Mouse (Mus musculus) midbrain, embryonic 15.5 days (tissue): ENCODE results near the gene Ccdc153. TPM values are rescaled to one million over a fixed set of nuclear protein-coding genes. Genes with fewer than 3 reads are reported as not detected.
A peak's percentile ranks its signal among the peaks of the same experiment; 100 is the strongest.

Source experiments
- ATAC-seq: fragments of 200-750 bp; cut with Nextera tagmentation; replicated peaks from 2 replicates; pipeline ENCODE4 v1.8.0; 2017; ENCODE audit warnings: moderate TSS enrichment
- H3K27ac ChIP-seq: fragments of 300-500 bp; sonication (generic); 2 replicates; pipeline ENCODE4 v1.5.1; 2015; ENCODE audit warnings: mild to moderate bottlenecking, inconsistent platforms
- H3K27me3 ChIP-seq: fragments of 300-500 bp; sonication (generic); replicated peaks from 2 replicates; pipeline ENCODE4 v1.6.1; 2015; ENCODE audit warnings: inconsistent platforms
- H3K36me3 ChIP-seq: fragments of 300-500 bp; sonication (generic); replicated peaks from 2 replicates; pipeline ENCODE4 v1.6.1; 2015; ENCODE audit warnings: inconsistent platforms
- H3K4me1 ChIP-seq: fragments of 300-500 bp; sonication (generic); 2 replicates; pipeline ENCODE4 v1.6.1; 2015; ENCODE audit warnings: inconsistent platforms
- H3K4me2 ChIP-seq: fragments of 300-500 bp; sonication (generic); 2 replicates; pipeline ENCODE4 v1.6.1; 2015; ENCODE audit warnings: inconsistent platforms, mild to moderate bottlenecking, moderate library complexity
- H3K4me3 ChIP-seq: fragments of 300-500 bp; sonication (generic); 2 replicates; pipeline ENCODE4 v1.5.1; 2015; ENCODE audit warnings: mild to moderate bottlenecking, inconsistent platforms
- H3K9ac ChIP-seq: fragments of 300-500 bp; sonication (generic); 2 replicates; pipeline ENCODE4 v1.6.1; 2015; ENCODE audit warnings: mild to moderate bottlenecking, inconsistent platforms
- H3K9me3 ChIP-seq: fragments of 300-500 bp; sonication (generic); 2 replicates; pipeline ENCODE4 v1.6.1; 2016; ENCODE audit warnings: inconsistent platforms
- WGBS: fragments of 180-500 bp; shearing (Covaris S2); methylation state at CpG from one replicate; pipeline ENCODE4 v1.1.7; 2015; ENCODE audit warnings: mixed read lengths; 5-methylcytosine and 5-hydroxymethylcytosine counted together
- polyA plus RNA-seq: library from polyadenylated mRNA; unstranded; fragments of >200 nt; fragmentation: Nextera tagmentation; extraction: Ambion mirVana; gene quantifications from 2 replicates; pipeline ENCODE4 v1.2.1, GENCODE M21; 2015

Gene Ccdc153
- polyA plus RNA-seq, 1 experiment from 2014 or later: not detected

DNA sequence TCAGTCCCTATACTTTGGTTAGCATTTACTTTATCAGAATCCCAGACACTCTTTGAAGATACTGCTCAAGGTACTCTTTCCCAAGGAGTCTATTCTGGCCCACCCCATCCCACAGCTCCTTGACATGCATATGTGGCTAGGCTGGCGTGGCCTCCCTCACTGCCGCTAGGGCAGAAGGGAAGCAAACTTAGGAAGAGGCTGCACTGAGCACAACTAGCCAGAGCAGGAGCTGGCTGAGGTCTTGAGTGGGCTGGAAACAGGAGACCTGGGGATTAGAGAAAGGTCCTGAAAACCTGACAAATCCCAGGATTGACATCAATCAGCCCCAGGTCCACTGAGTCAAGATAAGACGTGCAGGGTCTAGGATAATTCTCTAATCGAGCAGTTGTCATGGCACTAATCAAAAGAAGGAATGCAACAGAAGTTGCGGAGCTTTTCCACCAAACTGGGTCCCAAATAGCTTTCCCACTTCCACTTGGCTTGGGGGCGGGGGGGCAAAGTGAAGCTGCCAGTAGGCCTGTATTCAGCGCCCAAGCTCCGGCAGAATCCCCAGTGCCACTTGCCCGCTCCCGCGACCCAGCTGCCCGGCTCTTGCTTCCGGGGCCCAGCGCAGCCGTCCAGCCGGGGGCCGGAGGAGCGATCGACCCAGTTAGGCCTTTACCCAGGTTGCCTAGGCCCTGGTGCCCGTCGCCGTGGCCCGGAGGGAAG is 27.0 kb downstream of the Ccdc153 start:
- 5% methylated on average over 23 of the region's 23 CpGs for WGBS
- Histone ChIP-seq H3K9me3 (no peaks in the 10 kb centered on the region), H3K4me3 (peak overlapping the region; percentile 36), H3K9ac (peak overlapping the region; percentile 39), H3K4me1 (peaks cover 38% of the 10 kb centered on the region), H3K27me3 (no peaks in the 10 kb centered on the region), H3K36me3 (no peaks in the 10 kb centered on the region), H3K4me2 (peak overlapping the region; percentile 57), H3K27ac (peak overlapping the region; percentile 71)
- peak; percentile 17; the same call in 1 of the 2 replicates for ATAC-seq

- Histone ChIP-seq H3K27me3 (no peaks in the 10 kb centered on the region), H3K4me3 (peak overlapping the region; percentile 36), H3K9me3 (no peaks in the 10 kb centered on the region), H3K36me3 (no peaks in the 10 kb centered on the region), H3K9ac (peak overlapping the region; percentile 39), H3K4me2 (peak overlapping the region; percentile 57), H3K4me1 (peaks cover 38% of the 10 kb centered on the region), H3K27ac (peak overlapping the region; percentile 71)
- 5% methylated on average over 28 of the region's 28 CpGs for WGBS
- peak; percentile 62 for ATAC-seq
Observed at GRCm38 (mm10) chr9:44268027-44268360, 27.5 kb downstream of the Ccdc153 start.

DNA sequence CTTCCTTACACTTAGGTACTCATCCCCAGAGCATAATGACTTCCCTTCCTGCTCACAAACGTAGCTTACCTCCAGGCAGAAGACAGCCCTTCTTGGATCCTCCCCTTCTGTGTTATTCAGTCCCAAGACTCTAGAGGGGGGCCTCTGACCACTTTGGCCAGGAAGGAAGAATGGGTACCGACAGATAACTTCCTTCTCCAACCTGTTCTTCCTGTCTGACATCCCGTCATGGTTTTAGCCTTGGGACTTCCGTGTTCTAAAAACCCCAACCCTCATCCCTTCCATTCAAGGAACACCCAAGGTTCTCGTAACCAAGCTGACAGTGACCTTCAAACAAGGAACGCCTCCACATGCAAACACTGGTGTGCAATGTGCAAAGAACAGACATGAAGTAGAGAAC is 28.0 kb downstream of the Ccdc153 start, which contains the start of gene Nlrx1:
TSS of gene Nlrx1 (minus strand) at position 168 of the 400 bp plus-strand sequence.
- H3K4me1 ChIP-seq: peaks cover 38% of the 10 kb centered on the region
- H3K4me2 ChIP-seq: peak within 1 kb of the TSS; percentile 57
- peak within 1 kb of the TSS; percentile 71 for H3K27ac ChIP-seq
- peaks cover 2% of the 10 kb centered on the region; the same call in 1 of the 2 replicates for H3K36me3 ChIP-seq
- H3K27me3 ChIP-seq: no peaks in the 10 kb centered on the region
- H3K4me3 ChIP-seq: peak within 1 kb of the TSS; percentile 36
- peak within 1 kb of the TSS; percentile 39 for H3K9ac ChIP-seq
- WGBS: 90% methylated on average over 6 of the region's 6 CpGs
- H3K9me3 ChIP-seq: no peaks in the 10 kb centered on the region
- ATAC-seq: no peak

GRCm38 (mm10) chr9:44269077-44269476 is 28.6 kb downstream of the Ccdc153 start:
- WGBS: 85% methylated on average over 3 of the region's 3 CpGs
- ATAC-seq: no peak
- H3K9ac ChIP-seq: no peak overlapping the region
- peaks cover 7% of the 10 kb centered on the region for H3K36me3 ChIP-seq
- no peaks in the 10 kb centered on the region for H3K9me3 ChIP-seq
- no peak overlapping the region for H3K4me2 ChIP-seq
- H3K4me3 ChIP-seq: no peak overlapping the region
- H3K4me1 ChIP-seq: peaks cover 38% of the 10 kb centered on the region
- H3K27ac ChIP-seq: no peak overlapping the region
- H3K27me3 ChIP-seq: no peaks in the 10 kb centered on the region

GRCm38 (mm10) chr9:44269973-44270372 is 29.5 kb downstream of the Ccdc153 start:
- no peak overlapping the region for H3K9ac ChIP-seq
- no peaks in the 10 kb centered on the region for H3K9me3 ChIP-seq
- ATAC-seq: no peak
- 87% methylated on average over 4 of the region's 4 CpGs for WGBS
- H3K27ac ChIP-seq: no peak overlapping the region
- H3K4me3 ChIP-seq: no peak overlapping the region
- H3K4me1 ChIP-seq: peaks cover 29% of the 10 kb centered on the region
- H3K27me3 ChIP-seq: no peaks in the 10 kb centered on the region
- H3K36me3 ChIP-seq: peaks cover 13% of the 10 kb centered on the region
- no peak overlapping the region for H3K4me2 ChIP-seq

DNA sequence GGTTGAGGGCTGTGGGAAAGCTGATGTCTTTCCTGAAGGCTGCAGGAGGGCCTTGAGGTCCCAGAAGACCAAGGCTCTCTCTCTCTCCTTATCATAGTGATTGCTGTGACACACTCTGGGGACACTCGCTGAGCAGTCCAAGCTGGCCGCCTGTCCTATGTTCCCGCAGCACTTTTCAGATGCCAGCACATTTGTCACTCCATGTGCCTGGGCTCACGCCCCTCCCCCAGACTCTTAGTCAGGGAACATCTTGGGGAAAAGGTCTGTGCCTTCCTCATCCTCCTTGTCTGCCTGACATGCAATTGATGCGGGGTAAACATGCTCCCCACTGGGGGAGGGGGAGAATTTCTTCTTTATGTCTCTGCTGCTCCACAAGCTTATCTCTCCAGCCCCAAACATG is 42.7 kb downstream of the Ccdc153 start:
- Histone ChIP-seq H3K9ac (no peak overlapping the region), H3K4me1 (peaks cover 16% of the 10 kb centered on the region), H3K4me2 (no peak overlapping the region), H3K36me3 (peaks cover 16% of the 10 kb centered on the region), H3K4me3 (no peak overlapping the region), H3K9me3 (no peaks in the 10 kb centered on the region), H3K27me3 (no peaks in the 10 kb centered on the region), H3K27ac (no peak overlapping the region)
- ATAC-seq: no peak
- whole genome bisulfite sequencing: 76% methylated on average over 5 of the region's 5 CpGs

DNA sequence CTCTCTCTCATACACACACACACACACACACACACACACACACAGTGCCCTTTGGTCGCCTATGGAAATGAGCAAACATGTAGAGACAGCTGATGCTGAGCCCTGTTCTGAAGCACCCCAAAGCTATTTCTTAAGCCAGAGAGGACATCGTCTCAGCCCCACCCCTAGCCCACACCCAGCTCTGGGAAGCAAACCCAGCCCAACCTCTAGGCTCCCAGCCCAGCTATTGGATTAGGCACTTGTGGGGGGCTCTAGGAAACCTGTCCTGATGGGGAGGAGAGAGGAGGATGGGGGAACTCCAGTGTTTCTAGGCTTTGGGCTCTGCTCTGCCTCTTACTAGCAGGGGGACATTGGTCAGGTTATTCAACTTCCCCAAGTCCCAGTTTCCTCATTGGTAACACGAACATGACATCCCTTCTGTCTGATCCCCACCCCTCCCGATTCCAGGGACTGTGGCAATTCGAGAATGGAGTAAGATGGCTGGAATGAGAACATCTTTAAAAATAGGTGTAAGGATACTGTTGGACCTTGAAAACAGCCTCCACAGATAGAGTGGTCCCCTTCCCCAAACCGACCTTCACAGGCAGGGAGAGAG is 45.9 kb downstream of the Ccdc153 start:
- peaks cover 29% of the 10 kb centered on the region for H3K4me1 ChIP-seq
- peak overlapping the region; percentile 85 for H3K4me3 ChIP-seq
- H3K27ac ChIP-seq: no peak overlapping the region
- WGBS: 11% methylated on average over 6 of the region's 6 CpGs
- peak overlapping the region; percentile 33 for H3K9ac ChIP-seq
- no peak for ATAC-seq
- H3K36me3 ChIP-seq: peaks cover 10% of the 10 kb centered on the region
- H3K4me2 ChIP-seq: peak overlapping the region; percentile 96
- H3K27me3 ChIP-seq: no peaks in the 10 kb centered on the region
- no peaks in the 10 kb centered on the region for H3K9me3 ChIP-seq

GRCm38 (mm10) chr9:44287003-44287400 is 46.5 kb downstream of the Ccdc153 start:
- H3K36me3 ChIP-seq: peaks cover 11% of the 10 kb centered on the region
- H3K27me3 ChIP-seq: no peaks in the 10 kb centered on the region
- H3K27ac ChIP-seq: peak overlapping the region; percentile 79
- WGBS: 3% methylated on average over 11 of the region's 11 CpGs
- H3K4me2 ChIP-seq: peak overlapping the region; percentile 96
- peaks cover 29% of the 10 kb centered on the region for H3K4me1 ChIP-seq
- ATAC-seq: no peak; the same call in 1 of the 2 replicates
- peak overlapping the region; percentile 85 for H3K4me3 ChIP-seq
- H3K9ac ChIP-seq: peak overlapping the region; percentile 86
- no peaks in the 10 kb centered on the region for H3K9me3 ChIP-seq

DNA sequence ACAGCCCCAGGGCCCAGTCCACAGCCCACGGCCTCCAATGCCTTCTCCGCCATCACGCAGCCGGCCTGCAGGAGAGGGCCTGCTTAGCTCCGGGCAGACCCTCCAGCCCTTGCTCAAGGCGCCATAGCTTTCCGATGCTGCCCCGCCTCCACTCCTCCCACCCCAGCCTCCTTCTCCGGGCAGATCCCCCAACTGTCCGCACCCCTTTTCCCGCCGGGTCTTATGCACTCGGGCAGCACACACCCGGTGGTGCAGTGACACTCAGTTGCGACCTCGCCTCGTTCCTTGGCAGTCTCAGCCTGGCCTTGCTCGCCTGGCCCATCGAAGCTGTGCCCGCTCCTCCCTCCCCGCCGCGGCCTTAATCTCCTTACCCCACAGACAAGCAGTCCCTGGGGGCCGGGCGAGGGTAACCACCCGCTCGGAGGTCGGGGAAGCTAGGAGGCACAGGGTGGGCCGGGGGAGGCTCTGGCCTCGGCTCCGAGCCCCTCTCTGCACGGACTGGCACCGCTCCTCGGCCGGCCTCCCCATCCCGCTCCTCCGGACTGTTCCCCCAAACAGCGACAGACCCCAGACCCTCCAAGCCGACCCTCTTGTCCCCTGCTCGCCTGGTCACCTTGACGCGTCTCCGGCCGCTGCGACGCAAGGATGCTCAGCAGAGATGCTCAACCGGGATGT is 47.1 kb downstream of the Ccdc153 start:
- no peaks in the 10 kb centered on the region for H3K9me3 ChIP-seq
- peaks cover 29% of the 10 kb centered on the region for H3K4me1 ChIP-seq
- peak overlapping the region; percentile 79 for H3K27ac ChIP-seq
- ATAC-seq: peak; percentile 70
- H3K27me3 ChIP-seq: no peaks in the 10 kb centered on the region
- H3K4me2 ChIP-seq: peak overlapping the region; percentile 96
- under 1% methylated on average over 47 of the region's 47 CpGs for WGBS
- peak overlapping the region; percentile 85 for H3K4me3 ChIP-seq
- H3K9ac ChIP-seq: peak overlapping the region; percentile 86
- peaks cover 14% of the 10 kb centered on the region for H3K36me3 ChIP-seq

DNA sequence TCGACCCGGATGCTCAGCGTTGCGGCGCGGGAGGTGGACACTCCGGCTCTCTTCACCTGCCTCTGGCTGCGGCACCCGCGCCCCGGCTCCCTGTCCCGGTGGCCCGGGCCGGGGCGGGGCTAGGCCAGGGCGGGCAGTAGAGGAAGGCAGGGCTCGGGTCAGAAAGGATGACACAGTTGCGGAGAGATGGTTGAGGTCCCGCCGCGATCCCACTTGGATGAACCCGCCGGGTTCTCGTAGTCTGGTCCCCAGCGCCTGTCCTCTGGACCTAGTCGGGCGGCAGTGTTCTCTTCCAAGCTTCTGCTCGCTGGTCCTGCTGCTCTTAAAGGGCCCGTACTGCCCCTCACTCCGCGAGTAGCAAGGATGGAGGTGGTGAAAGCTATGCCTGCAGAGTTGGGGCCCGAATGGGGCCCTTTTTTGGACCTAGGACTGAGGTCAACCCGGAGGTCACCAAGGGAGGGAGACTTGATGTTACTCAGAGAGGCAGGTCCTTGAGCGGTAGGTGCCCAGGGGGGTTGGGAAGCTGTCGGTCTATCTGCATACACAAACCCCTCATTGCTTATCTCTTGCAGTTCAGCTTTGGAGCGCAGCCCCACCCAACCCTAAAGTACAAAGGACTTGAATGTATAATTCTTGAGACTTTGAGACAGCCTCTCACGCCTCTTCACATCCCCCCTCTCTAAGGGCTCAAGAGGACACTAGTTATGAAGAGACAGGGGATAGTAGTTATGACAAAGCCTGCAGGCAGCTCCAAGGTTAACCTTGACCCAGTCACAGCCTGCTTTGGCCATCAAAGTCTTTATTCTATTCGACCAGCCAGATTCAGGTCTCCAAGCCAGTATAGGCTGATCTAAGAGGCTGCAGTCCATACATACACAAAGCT is 47.8 kb downstream of the Ccdc153 start, which contains the start of gene Abcg4:
TSS of gene Abcg4 (minus strand) at position 540 of the 883 bp plus-strand sequence.
- Histone ChIP-seq H3K36me3 (peaks cover 17% of the 10 kb centered on the region), H3K4me2 (peak within 1 kb of the TSS; percentile 96)
- ATAC-seq: peak; percentile 69

DNA sequence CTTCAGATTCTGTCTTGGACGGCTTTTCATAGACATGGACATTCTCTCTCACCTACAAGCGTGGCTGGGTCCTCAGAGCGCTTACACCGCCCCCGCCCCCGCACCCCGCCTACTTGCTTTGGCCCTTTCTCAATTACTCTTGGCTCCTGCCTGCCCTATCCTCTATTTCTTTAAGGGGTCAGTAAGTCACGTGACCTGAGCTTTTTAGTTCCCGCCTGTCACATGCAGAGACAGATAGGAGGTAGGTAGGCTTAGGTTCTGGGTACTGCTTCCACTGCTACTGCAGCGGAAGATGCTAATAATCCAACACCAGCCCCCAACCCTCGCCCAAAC is 48.4 kb downstream of the Ccdc153 start:
- 6% methylated on average over 11 of the region's 11 CpGs for WGBS
- Histone ChIP-seq H3K9ac (0 out of 2 replicates have a peak overlapping the region, but pooled peaks have one; percentile 86), H3K9me3 (no peaks in the 10 kb centered on the region), H3K36me3 (peaks cover 23% of the 10 kb centered on the region), H3K4me1 (peaks cover 29% of the 10 kb centered on the region), H3K27me3 (no peaks in the 10 kb centered on the region), H3K4me2 (peak overlapping the region; percentile 96), H3K4me3 (peak overlapping the region; percentile 85), H3K27ac (peak overlapping the region; percentile 79)
- ATAC-seq: 0 out of 2 replicates have a peak, but pooled peaks have one; percentile 1

More for the DNA sequence above, 47.8 kb downstream of the Ccdc153 start, which contains the start of gene Abcg4:
- Histone ChIP-seq H3K9ac (peak within 1 kb of the TSS; percentile 86), H3K27ac (peak within 1 kb of the TSS; percentile 79), H3K9me3 (no peaks in the 10 kb centered on the region), H3K4me3 (peak within 1 kb of the TSS; percentile 85), H3K4me1 (peaks cover 29% of the 10 kb centered on the region), H3K27me3 (no peaks in the 10 kb centered on the region)
- WGBS: under 1% methylated on average over 38 of the region's 38 CpGs
